Mouse (Mus musculus) spleen, adult 2 months (tissue): ENCODE measurements around the gene Taf3.

Experiments
- CTCF ChIP-seq: fragments of 200-500 bp; IDR thresholded peaks from 2 replicates; pipeline ENCODE4 v1.5.1; 2011; ENCODE audit warnings: mild to moderate bottlenecking, inconsistent platforms; ENCODE audit not compliant: insufficient read depth, insufficient read length, insufficient replicate concordance; ENCODE audit errors: extremely low read depth
- POLR2A ChIP-seq: fragments of 200-500 bp; IDR thresholded peaks from 2 replicates; pipeline ENCODE4 v1.6.1; 2011; ENCODE audit warnings: low read depth, low read length, inconsistent platforms

- TF ChIP-seq CTCF: no peak
- TF ChIP-seq POLR2A: no peak
Observed at GRCm38 (mm10) chr2:10001591-10001990, 46.8 kb downstream of the Taf3 start.
